Mouse (Mus musculus) cerebellum, postnatal 36 days (tissue): ENCODE data around the gene Lrp1.

Source experiments
- DNase-seq, 2 experiments: peaks; one replicate each; pipeline ENCODE4 v3.0.0; 2021 to 2022; ENCODE audit warnings: mixed read lengths in 2 of 2

Gene Lrp1

DNA sequence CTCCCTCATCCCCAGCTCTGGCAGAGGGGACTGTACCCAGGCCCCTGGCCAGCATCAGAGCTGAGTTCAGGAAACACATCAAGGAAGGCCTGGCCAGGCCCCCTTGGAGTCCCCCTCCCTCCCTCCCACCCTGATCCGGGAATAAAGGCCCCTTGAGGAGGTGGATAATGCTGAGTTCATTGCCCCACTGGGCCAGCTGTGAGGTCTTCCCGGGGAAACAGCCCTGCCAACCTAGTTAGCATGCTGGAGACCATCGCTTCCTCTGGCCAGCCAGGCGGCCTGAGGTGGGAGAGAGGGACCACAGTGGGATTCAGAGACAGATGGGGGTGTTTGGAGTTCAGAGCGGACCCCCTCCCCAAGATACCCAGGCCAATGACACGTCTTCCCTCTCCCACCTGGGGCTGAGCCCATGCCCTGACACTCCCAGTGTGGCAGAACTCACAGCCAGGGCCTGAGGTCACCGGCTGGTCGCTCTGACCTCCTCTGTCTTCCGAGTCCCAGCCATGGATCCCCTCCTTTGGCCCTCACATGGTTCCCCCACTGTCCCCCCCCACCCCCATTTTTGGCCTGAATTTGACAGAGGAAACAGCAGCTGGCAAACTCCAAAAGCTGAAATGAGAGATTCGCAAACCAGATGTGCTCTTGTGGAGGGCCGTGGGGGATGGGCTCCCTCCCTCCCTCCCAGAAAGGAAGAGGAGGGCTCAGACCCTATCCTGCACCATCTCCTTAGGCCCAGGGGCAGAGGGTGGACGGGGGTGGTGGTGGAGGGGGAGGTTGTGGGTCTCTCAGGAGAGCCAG, 6.5 kb downstream of the Lrp1 start:
- no peak for DNase-seq

DNA sequence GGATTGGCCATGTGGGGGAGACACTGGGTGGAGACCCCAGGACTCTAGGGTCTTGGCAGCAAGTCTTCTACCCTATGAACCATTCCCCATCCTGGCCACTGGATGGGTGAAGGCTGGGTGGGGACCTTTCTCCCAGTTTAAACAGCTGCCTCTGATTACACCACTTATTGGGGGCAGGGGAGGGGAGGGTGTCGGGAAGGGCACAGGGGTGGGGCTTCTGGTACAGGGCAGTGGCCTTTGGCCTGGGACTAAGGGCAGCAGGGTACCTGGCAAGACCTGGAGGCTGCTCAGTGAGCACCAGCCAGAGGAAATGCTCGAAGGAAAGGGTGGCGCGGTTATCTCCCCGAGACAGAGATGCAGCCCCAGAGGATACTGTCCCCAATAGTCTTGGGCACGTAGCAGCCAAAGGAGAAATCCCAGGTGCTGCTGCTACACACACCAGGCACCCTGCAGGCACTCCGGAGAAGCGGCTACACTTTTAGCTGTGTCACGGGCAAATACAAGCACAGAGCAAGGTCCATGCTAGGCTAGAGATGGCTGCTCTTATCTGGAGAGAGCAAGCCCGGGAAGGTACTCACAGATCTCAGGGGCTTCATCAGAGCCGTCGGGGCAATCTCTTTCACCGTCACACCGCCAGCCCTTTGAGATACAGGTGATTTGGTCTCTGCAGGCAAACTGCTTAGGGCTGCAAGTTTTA, 8.7 kb downstream of the Lrp1 start:
- no peak for DNase-seq

DNA sequence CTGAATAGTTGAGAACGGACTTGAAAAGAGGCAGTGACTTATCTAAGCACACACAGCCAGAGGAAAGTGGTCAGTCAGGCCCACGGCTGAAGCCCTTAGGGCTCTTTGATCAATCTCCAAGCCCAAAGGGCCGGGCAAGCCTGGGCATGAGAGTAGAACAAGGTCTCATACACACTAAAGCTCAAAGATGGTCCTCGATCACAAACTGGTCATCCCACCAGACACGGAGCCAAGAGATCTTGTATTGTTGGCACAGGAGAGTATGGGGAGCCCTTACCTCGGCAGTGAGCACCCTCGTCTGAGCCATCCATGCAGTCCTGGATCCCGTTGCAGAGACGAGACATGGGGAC, 10.9 kb downstream of the Lrp1 start:
- DNase-seq = no peak

DNA sequence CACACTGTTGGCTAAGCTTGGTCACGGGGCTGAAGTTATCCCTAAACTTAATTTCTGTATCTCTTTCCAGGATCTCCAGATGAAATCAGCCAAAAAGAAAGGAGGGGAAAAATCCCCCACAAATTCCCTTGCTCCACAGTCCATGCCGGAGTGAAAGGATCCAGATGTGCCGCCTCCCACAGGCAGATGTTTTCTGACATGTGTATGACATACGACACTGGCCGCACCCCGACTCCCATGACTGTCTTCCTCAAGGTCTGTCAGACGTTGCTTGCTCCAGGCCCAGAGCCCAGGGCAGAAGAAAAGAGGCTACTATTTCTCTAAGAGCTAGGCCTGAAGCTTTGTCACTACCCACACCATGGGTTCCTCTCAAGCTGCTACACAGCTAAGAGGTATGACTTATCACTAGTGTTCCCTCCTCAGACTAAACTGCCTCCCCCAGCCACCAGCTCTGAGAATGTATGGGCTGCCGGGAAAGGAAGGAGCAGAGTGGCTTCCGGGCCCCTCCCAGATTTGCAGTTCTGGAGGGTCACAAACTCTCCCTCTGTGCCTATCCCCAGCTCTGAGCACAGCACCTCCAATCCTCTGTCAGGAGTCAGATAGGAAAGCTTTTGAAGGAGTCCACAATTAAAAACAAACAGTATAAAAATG, 11.4 kb downstream of the Lrp1 start:
- DNase-seq = no peak

DNA sequence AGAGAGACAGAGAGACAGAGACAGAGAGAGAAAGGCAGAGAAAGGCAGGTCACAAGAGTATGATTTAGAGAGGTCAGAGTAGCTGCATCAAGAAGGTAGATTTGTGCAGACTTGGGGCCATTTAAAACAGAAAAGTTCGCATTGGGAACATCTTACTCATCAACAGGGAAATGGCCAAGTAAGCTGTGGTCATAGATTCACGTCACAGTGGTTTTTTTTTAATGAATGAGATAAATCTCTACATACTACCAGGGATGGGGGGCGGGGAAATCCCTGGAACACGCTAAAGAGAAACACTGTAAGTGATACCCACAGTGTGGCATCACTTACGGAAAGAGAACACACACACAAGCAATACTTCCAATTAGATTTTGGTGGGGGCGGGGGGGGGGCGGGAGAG, 13.9 kb downstream of the Lrp1 start:
- no peak for DNase-seq

DNA sequence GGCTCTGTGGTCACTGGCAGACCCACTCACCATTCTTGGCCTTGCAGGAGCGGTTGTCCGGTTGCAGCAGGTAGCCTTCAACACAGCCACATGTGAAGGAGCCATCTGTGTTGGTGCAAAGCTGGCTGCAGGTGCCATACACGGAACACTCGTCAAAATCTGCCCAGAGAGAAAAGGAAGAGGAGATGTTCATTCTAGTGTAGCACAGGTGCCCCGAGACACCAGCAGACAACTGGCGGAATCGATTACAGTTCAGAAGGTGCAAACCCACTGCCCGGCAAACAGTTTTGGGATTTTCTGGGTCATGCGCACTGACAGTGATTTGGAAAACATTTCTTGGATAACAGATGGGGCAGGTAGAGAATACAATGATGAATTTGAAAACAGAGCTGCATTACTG, 15.2 kb downstream of the Lrp1 start:
- no peak for DNase-seq

DNA sequence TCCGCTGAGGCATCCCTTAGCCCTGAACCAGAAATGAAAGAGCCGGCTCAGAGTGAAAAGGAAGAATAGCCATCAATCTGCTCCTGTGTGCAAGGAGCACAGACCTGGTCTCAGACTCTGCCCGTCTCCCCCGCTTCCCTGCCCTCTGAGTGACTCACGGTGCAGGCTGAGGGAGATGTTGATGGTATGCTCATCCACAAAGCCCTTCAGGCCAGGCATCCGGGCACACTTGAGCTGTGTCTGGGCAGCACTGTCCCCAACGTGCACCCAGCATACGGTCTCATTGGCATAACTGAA, 15.7 kb downstream of the Lrp1 start:
- DNase-seq = no peak

DNA sequence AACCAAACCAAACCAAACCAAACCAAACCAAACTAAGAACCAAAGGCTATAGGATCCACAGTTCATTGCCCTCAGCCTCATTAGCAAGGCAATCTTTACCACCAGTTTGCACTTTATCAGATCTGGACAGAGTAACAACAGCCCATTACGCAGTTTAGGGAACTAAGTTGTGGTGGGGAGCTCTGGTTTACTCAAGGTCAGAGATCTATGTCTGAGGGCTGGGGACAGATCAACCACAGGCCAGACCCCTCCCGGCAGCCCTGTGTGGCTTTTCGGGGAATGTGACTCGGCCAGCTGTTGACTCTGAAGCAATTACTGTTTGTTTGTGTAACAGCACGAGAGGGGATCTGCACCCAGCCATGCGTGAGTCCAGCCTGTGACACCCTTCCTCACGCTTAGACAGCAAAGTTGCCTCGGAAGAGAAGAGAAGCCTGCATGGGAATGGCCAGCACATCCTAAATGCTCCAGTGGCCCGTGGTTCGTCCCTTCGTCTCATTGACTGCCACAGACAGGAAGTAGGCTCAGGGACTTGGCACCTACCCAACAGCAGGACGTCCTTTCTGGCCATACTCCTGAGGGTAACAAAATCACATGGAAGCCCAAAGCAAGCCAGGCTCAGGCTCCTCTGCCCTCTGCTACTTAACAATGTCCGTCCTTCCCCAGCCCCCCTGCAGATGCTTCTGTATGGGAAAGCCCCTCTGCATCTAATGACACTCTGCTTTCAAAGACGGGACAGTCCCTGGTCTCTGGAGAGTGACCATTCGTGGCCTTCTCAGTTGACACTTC, 16.3 kb downstream of the Lrp1 start:
- peak in 1 of 2 experiments; percentile 40 for DNase-seq

DNA sequence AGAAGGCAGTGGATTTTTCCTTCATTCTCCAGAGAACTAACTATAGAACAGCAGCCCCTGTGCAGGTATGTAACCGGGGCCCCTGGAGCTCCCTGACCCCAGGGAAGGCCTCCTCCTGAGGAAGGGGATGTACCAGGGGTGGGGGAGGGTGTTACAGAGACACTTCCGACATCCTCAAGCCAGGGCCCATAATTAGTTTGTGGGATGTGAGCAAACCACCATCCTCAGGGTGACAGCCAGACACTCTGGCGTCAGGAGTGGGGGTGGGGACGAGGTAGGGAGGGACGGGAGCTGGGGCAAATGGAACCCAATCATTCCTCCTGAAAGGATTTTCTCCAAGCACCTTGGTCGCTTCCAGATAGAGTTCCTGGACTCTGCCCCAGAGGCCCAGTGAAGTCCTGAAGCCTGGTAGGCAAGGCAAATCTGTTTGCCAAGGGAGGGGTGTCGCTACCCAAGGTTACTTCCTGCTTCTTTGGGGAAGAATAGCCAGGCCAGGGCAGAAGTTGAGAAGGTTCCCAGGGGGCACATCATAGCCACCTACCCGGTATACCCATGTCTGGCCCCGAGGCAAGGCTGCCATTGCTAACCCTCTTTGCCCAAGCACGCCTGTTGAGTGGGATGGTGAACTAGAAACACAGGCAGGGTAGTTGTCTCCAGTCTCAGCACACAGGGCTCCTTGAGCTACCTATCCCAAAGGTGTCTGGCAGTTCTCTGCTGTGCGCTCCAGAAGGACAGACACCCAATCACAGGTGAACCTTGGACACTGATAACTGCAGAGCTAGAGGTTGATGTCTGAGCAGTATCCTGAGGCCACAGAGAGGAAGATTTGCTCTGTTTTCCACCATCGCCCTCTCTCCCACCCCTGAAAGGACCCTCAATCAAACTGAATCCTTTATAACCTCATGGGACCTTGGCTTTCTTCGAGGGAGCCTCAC, 17.2 kb downstream of the Lrp1 start:
- no peak for DNase-seq

DNA sequence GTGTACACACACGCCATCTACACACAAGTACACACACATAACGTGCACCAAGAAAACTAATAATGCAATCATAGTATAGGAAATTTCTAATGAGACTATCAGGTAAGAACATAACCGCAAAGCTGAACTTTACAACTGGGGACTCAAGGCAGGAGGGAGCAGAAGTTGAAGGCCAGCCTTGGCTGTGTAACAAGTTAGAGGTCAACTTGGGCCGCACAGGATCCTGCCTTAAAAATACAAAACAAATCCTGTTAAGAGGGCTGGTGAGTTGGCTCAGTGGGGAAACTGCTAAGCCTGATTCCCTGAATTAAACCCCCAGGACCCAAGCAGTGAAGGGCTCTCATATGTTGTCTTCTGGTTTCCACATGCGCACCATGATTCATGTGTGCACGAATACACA, 18.8 kb downstream of the Lrp1 start:
- no peak for DNase-seq

DNA sequence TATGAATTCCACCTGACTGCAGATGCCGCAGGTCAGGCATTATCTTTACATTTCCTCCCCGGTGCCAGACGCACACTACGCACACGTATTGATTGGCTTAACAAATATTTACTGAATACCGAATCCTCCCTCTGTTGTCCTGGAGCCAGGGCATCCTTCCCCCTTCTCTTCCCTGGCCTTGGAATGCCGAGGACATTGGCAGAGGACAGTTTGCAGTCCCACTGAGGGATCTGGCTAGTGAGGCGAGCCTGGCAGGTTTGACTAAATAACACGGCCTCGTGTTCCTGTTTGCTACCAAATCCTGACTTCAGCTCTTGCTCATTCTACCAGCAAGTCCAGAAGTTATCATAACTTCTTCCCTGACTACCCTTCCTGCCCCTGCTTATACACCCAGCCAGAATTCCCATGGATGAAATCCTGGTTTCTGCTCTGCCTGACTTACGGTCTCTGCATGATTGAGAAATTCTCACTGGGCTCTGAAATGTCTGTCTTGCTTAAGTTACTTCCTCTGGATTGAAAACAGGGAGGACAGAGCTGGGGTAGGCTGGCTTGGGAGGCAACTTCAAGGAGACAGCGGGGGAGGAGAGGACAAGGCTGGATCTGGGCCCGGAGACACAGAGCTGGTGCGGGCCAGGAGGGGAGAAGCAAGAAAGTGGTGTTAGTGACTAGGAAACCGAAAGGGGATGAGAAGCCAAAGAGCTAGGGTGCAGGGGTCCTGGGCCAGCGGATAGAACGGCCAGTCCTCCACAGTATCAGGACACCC, 21.0 kb downstream of the Lrp1 start:
- peak; percentile 55 to 62 for DNase-seq

DNA sequence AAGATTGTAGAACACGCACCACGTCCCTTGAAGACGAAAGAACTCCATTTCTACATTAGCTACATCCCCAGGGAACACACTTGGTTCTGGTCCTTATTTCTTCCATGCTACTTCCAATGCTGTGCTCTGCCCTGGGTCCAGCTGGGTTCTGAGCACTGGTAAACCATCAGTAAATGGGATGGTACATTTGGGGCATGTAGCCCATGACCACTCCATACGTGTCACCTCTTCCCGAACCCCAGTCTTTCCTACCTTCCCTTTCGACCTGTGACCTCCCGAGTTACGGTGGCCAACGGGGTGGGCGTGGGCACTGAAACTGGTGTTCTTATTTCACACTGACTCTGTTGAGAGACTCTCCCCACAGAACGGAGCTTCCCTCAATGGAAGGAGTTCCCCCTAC, 21.7 kb downstream of the Lrp1 start:
- DNase-seq = no peak

DNA sequence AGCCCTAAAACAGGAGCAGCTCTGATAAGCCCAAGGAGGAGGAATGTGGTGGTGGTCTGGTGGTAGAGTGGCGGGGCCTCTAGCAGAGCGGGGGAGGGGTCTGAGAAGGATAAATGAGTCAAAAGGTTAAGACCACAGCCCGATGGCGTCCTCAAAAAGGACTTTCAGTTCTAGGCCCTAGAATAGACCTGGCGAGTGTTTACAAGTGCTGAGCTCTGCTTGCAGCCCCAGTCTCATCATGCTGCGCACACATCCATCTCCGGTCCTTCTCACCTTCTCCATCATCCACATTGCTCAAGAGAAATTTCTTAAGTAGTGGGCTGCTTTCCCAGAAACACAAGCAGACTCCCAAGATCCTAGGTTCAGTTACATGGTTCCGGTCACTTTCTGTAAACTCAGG, 22.3 kb downstream of the Lrp1 start:
- DNase-seq = no peak

DNA sequence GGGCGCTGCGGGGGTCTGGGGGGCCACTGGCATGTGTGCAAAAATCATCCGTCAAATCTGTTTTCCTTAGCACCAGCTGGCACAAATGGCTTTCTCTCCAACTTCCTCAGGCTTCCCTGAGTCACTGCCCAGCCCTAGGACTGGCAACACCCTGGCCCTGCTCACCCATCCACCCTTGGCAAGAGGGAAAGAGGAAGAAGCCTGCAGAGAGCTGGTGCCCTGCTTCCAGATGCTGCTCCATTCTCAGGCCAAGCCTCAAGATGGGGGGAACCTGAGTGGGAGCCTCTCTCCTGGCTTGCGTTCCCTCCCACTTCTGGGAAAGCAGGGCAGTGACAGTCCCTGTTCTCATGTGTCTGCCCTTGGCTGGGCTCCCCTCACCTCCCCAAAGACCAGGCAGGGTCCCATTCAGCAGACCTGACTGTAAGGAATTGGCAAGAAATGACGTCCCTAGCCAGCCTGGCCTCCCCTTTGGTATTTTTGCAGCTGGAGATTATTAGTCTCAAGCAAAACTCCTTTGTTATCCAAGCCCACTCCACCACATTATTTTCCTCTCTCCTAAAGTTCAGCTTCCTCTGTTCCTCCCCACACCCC, 23.5 kb downstream of the Lrp1 start:
- DNase-seq = peak; percentile 69 to 71

DNA sequence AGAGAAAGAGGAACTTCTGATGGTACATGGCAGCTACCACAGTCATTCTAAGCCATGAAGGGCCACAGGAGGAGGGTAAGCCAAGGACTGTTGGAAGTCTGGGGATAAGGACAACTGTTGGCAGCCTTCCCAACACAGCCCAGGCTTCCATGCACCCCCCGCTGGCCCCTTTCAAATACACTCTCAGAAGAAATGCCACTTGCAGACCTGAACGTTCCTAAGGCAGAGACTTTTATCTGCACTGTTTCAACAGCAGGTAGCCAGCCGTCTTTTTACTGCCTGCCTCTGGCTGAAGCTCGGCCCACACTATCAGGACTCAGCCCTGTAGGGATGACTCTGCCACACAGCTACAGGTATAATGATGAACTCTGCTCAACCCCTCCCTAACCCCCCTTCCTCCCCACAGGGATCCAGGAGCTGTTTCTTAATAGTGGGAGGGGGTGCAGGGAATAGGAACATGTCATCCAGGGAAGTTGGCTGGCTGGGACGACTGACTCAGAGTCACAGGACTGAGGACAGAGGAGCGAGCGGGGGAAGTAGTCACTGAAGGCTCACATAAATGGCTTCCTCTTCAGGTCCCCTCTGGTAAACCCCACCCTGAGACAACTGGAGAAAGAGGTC, 24.5 kb downstream of the Lrp1 start:
- DNase-seq = peak; percentile 64 to 75

DNA sequence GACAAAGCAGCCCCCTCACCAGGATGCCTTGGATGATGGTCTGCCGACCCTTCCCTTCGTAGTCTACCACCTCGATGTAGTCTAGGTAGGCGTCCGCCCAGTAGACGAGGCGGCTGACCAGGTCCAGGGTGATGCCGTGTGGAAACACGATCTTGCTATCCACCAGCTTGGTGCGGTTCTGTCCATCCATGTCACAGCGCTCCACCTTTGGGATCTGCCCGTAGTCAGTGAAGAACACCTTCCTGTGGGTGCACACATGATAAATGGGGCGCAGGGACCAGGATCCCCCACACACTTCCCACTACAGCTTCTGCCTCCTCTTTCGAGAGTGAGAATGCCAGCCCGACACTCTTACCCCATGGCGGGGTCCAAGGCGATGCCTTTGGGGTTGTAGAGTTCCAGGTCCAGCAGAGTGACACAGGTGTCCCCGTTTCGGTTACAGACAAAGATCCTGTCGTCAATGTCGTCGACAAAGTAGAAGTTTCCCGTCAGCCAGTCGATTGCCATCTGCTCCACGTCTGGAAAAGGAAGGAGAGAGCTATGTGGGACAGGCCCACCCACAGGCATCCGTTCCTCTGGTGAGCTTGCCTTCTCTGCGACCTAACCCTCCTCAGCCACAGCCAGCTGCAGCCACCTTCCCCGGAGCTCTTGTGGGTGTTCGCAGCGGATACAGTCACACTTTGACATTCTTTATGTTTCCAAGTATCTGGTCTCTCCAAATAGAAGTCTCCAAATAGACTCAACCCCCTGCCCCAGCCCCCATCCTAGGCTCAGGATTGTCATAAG, 25.8 kb downstream of the Lrp1 start:
- DNase-seq = no peak

DNA sequence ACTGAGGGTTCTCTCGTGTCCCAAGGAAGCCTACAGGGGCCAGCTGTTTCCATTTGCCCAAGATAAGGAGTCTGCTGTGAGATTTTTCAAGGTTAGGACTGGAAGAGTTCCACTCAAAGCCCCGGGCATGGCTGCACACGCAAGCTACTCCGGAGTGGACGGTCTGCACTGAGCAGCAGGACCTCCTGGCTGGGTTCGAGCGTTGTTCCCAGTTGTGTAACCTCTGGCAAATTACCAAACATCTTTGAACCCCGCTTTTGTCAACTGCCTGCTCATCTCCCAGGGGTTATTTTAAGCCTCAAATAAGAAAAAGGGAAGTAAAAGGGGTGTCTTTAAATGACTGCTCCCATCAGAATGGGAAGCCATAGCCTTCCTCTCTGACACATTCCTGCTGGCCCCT, 26.5 kb downstream of the Lrp1 start:
- DNase-seq = no peak

DNA sequence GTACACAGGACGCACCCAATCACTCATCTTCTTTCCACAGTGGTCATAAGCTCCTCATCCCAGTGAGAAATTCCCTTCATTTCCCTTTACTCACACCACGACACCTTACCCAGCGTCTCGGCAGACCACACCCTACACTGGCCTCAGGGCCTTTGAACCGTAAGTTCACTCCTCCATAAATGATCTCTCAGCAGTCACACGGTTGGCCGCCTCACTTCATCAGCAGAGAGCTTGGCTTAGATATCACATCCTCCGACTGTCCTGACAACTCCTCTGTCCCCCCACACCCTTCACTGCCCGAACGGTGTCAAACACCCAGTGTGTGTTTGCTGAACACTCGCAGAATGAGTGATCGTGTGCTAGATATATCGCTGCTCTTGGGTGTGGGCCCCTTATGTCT, 28.1 kb downstream of the Lrp1 start:
- DNase-seq = no peak

DNA sequence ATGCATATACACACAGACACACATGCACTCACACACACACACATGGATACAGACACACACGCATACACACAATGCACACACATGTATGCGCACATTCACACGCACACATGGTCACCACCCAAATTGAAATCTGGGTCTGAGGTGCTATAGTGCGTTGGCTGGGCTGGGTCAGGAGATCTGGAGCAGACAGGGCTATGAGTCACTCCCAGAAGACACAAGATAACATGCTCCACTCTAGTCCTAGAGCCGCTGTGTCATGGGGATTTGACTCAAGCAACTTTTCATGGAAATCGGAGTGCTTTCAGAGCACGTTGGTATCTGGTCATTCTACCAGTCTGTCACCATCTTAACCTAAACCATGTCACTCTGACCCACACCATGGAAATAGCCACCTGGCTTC, 28.5 kb downstream of the Lrp1 start:
- DNase-seq = no peak

DNA sequence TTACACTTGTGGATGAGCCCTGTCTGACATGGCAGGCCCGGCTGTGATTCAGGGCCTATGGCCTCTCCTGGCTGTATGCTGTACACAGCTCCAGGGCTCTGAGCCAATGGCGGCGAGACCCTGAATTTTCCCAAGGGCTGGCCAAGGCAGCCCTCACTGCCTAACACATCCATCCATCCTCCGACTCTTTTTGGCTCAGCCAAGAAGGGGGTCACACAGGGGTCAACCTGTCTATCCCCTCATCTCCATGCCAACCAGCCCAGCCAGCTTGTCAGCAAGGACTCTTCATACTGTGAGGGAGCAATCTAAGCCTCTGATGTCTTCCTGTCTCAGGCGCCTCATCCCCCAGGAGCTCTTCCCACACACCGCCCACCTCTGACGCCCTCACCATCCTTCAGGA, 29.4 kb downstream of the Lrp1 start:
- DNase-seq = no peak
